Mouse (Mus musculus) stomach, embryonic 14.5 days (tissue): ENCODE data around the gene Rbm4b. TPM values are rescaled to one million over a fixed set of nuclear protein-coding genes. Genes with fewer than 3 reads are reported as not detected.

Experiments used
- ATAC-seq: fragments of 200-750 bp; cut with Nextera tagmentation; 2 replicates; pipeline ENCODE4 v1.8.0; 2017; ENCODE audit warnings: low read depth, moderate TSS enrichment; ENCODE audit not compliant: insufficient number of reproducible peaks, insufficient read depth, low FRiP score
- H3K27ac ChIP-seq: fragments of 300-500 bp; sonication (generic); 2 replicates; pipeline ENCODE4 v1.5.1; 2014; ENCODE audit warnings: mild to moderate bottlenecking, low read length, moderate library complexity, mixed read lengths
- H3K27me3 ChIP-seq: fragments of 300-500 bp; sonication (generic); 2 replicates; pipeline ENCODE4 v1.6.1; 2014; ENCODE audit warnings: low read length, control low read depth, mixed read lengths; ENCODE audit not compliant: control insufficient read depth, insufficient read depth
- H3K36me3 ChIP-seq: fragments of 300-500 bp; sonication (generic); 2 replicates; pipeline ENCODE4 v1.6.1; 2014; ENCODE audit warnings: mild to moderate bottlenecking, control low read depth, low read length, moderate library complexity, mixed read lengths; ENCODE audit not compliant: control insufficient read depth, insufficient read depth
- H3K4me1 ChIP-seq: fragments of 300-500 bp; sonication (generic); 2 replicates; pipeline ENCODE4 v1.6.1; 2014; ENCODE audit warnings: low read length, control low read depth, mixed read lengths; ENCODE audit not compliant: control insufficient read depth, insufficient read depth
- H3K4me2 ChIP-seq: fragments of 300-500 bp; sonication (generic); replicated peaks from 2 replicates; pipeline ENCODE4 v1.6.1; 2014; ENCODE audit warnings: low read depth, low read length, control low read depth
- H3K4me3 ChIP-seq: fragments of 300-500 bp; sonication (generic); 2 replicates; pipeline ENCODE4 v1.5.1; 2014; ENCODE audit warnings: low read depth, low read length, control low read depth
- H3K9ac ChIP-seq: fragments of 300-500 bp; sonication (generic); replicated peaks from 2 replicates; pipeline ENCODE4 v1.6.1; 2014; ENCODE audit warnings: low read depth, mild to moderate bottlenecking, control low read depth, low read length, moderate library complexity, mixed read lengths
- H3K9me3 ChIP-seq: fragments of 300-500 bp; sonication (generic); 2 replicates; pipeline ENCODE4 v1.6.1; 2016; ENCODE audit warnings: low read depth, low read length, control low read depth; ENCODE audit not compliant: control insufficient read depth
- WGBS: fragments of 180-500 bp; shearing (Covaris S2); extraction: QIAGEN DNeasy Blood & Tissue Kit; methylation state at CpG from one replicate; pipeline ENCODE4 v1.1.7; 2014; 5-methylcytosine and 5-hydroxymethylcytosine counted together
- polyA plus RNA-seq: library from polyadenylated mRNA; unstranded; fragments of >200 nt; fragmentation: Nextera tagmentation; extraction: Ambion mirVana; gene quantifications from 2 replicates; pipeline ENCODE4 v1.2.1, GENCODE M21; 2014

Rbm4b gene
- polyA plus RNA-seq, 1 experiment from 2014 or later = 79.1 TPM

GRCm38 (mm10) chr19:4737866-4738265, 18.4 kb upstream of the Rbm4b start:
- ATAC-seq = no peak
- WGBS = 93% methylated on average over 13 of the region's 13 CpGs
- Histone ChIP-seq H3K9ac (no peak overlapping the region), H3K9me3 (no peaks in the 10 kb centered on the region), H3K36me3 (peaks cover 10% of the 10 kb centered on the region), H3K4me3 (no peak overlapping the region), H3K4me2 (no peak overlapping the region), H3K27me3 (no peaks in the 10 kb centered on the region), H3K4me1 (no peaks in the 10 kb centered on the region), H3K27ac (no peak overlapping the region)

GRCm38 (mm10) chr19:4739053-4739452, 17.2 kb upstream of the Rbm4b start:
- Histone ChIP-seq H3K36me3 (peaks cover 13% of the 10 kb centered on the region), H3K27ac (no peak overlapping the region)

GRCm38 (mm10) chr19:4739762-4740161, 16.5 kb upstream of the Rbm4b start:
- H3K9ac ChIP-seq = no peak overlapping the region
- no peaks in the 10 kb centered on the region for H3K27me3 ChIP-seq
- H3K4me1 ChIP-seq = no peaks in the 10 kb centered on the region
- peaks cover 10% of the 10 kb centered on the region for H3K36me3 ChIP-seq
- H3K27ac ChIP-seq = no peak overlapping the region
- H3K4me2 ChIP-seq = no peak overlapping the region
- 97% methylated on average over 5 of the region's 5 CpGs for WGBS
- no peaks in the 10 kb centered on the region for H3K9me3 ChIP-seq
- no peak overlapping the region for H3K4me3 ChIP-seq
- ATAC-seq = no peak

More at GRCm38 (mm10) chr19:4739053-4739452, 17.2 kb upstream of the Rbm4b start:
- 91% methylated on average over 11 of the region's 11 CpGs for WGBS
- Histone ChIP-seq H3K9ac (no peak overlapping the region), H3K4me2 (no peak overlapping the region), H3K4me3 (no peak overlapping the region), H3K9me3 (no peaks in the 10 kb centered on the region), H3K4me1 (no peaks in the 10 kb centered on the region), H3K27me3 (no peaks in the 10 kb centered on the region)
- no peak for ATAC-seq

- no peaks in the 10 kb centered on the region for H3K27me3 ChIP-seq
- no peaks in the 10 kb centered on the region for H3K4me1 ChIP-seq
- no peak for ATAC-seq
- 71% methylated on average over 10 of the region's 10 CpGs for WGBS
- no peak overlapping the region for H3K9ac ChIP-seq
- no peak overlapping the region for H3K27ac ChIP-seq
- peaks cover 9% of the 10 kb centered on the region for H3K36me3 ChIP-seq
- H3K4me3 ChIP-seq = no peak overlapping the region
- H3K4me2 ChIP-seq = no peak overlapping the region
- no peaks in the 10 kb centered on the region for H3K9me3 ChIP-seq
These were observed 14.8 kb upstream of the Rbm4b start for GRCm38 (mm10) chr19:4741482-4741881.

- H3K9ac ChIP-seq = no peak overlapping the region
- H3K36me3 ChIP-seq = peaks cover 9% of the 10 kb centered on the region
- H3K27me3 ChIP-seq = no peaks in the 10 kb centered on the region
- H3K27ac ChIP-seq = no peak overlapping the region
- no peaks in the 10 kb centered on the region for H3K4me1 ChIP-seq
- 96% methylated on average over 6 of the region's 6 CpGs for WGBS
- H3K4me3 ChIP-seq = no peak overlapping the region
- no peak for ATAC-seq
- no peaks in the 10 kb centered on the region for H3K9me3 ChIP-seq
- H3K4me2 ChIP-seq = no peak overlapping the region
These were observed 14.1 kb upstream of the Rbm4b start for GRCm38 (mm10) chr19:4742229-4742628.

GRCm38 (mm10) chr19:4743524-4743923, 12.8 kb upstream of the Rbm4b start:
- no peak overlapping the region for H3K4me3 ChIP-seq
- WGBS = 43% methylated on average over 5 of the region's 5 CpGs
- H3K27ac ChIP-seq = no peak overlapping the region
- H3K36me3 ChIP-seq = peaks cover 6% of the 10 kb centered on the region
- H3K9me3 ChIP-seq = no peaks in the 10 kb centered on the region
- ATAC-seq = no peak
- H3K27me3 ChIP-seq = no peaks in the 10 kb centered on the region
- H3K4me1 ChIP-seq = no peaks in the 10 kb centered on the region
- no peak overlapping the region for H3K9ac ChIP-seq
- H3K4me2 ChIP-seq = no peak overlapping the region

GRCm38 (mm10) chr19:4744026-4744425, 12.3 kb upstream of the Rbm4b start:
- no peaks in the 10 kb centered on the region for H3K9me3 ChIP-seq
- H3K4me1 ChIP-seq = no peaks in the 10 kb centered on the region
- H3K4me3 ChIP-seq = no peak overlapping the region
- peaks cover 6% of the 10 kb centered on the region for H3K36me3 ChIP-seq
- no peaks in the 10 kb centered on the region for H3K27me3 ChIP-seq
- ATAC-seq = no peak
- WGBS = 84% methylated on average over 14 of the region's 14 CpGs
- H3K9ac ChIP-seq = no peak overlapping the region
- no peak overlapping the region for H3K27ac ChIP-seq
- no peak overlapping the region for H3K4me2 ChIP-seq

- peaks cover 3% of the 10 kb centered on the region; the same call in 1 of the 2 replicates for H3K36me3 ChIP-seq
- WGBS = 60% methylated on average over 9 of the region's 9 CpGs
- no peak overlapping the region for H3K9ac ChIP-seq
- no peaks in the 10 kb centered on the region for H3K9me3 ChIP-seq
- H3K4me1 ChIP-seq = no peaks in the 10 kb centered on the region
- no peak overlapping the region for H3K27ac ChIP-seq
- H3K4me2 ChIP-seq = no peak overlapping the region
- no peaks in the 10 kb centered on the region for H3K27me3 ChIP-seq
- H3K4me3 ChIP-seq = no peak overlapping the region
- ATAC-seq = no peak
These were observed 11.2 kb upstream of the Rbm4b start for GRCm38 (mm10) chr19:4745057-4745456.

GRCm38 (mm10) chr19:4745681-4746080, 10.6 kb upstream of the Rbm4b start:
- no peak overlapping the region for H3K4me2 ChIP-seq
- H3K4me3 ChIP-seq = no peak overlapping the region
- WGBS = 95% methylated on average over 10 of the region's 10 CpGs
- peaks cover 3% of the 10 kb centered on the region; the same call in 1 of the 2 replicates for H3K36me3 ChIP-seq
- no peaks in the 10 kb centered on the region for H3K4me1 ChIP-seq
- H3K9ac ChIP-seq = no peak overlapping the region
- no peak overlapping the region for H3K27ac ChIP-seq
- H3K27me3 ChIP-seq = no peaks in the 10 kb centered on the region
- no peak for ATAC-seq
- no peaks in the 10 kb centered on the region for H3K9me3 ChIP-seq
